Mouse (Mus musculus): ENCODE data around the gene Tex50.

DNA sequence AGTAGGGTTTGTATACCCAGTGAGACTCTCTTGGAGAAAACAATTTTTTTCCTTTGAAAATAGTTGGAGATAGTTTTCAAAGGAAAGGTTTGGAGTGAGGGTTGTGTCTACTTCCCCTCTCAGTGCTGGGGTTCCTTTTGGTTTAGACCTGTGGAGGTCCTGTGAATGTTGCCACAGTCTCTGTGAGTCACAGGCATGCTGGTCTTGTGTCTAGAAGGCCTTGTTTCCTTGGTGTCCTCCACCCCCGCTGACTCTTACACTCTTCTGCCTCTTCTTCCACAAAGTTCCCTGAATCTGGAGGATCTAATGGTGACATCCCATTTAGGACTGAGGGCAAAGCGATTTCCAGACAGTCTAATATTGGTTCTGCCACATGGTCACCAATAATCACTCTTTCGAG lies 26.3 kb upstream of the Tex50 start:
- TF ChIP-seq TAL1 (IDR thresholded peaks at IDR 0.05; ENCODE audit: low read length) (no peak), GATA1 (IDR thresholded peaks at IDR 0.05; ENCODE audit: low read length) (no peak)

Measured in erythroblast, embryonic 14.5 days (primary cell).